Mouse (Mus musculus) neural tube, embryonic 12.5 days (tissue): ENCODE data around the gene G0s2. TPM values are rescaled to one million over a fixed set of nuclear protein-coding genes. Genes with fewer than 3 reads are reported as not detected.
A peak's percentile ranks its signal among the peaks of the same experiment; 100 is the strongest.

ENCODE experiments used
- ATAC-seq: fragments of 200-750 bp; cut with Nextera tagmentation; 2 replicates; pipeline ENCODE4 v1.8.0; 2017; ENCODE audit warnings: low read depth, mild to moderate bottlenecking, moderate TSS enrichment, moderate library complexity; ENCODE audit not compliant: low FRiP score
- H3K27ac ChIP-seq: fragments of 300-500 bp; sonication (generic); 2 replicates; pipeline ENCODE4 v1.5.1; 2016
- H3K27me3 ChIP-seq: fragments of 300-500 bp; sonication (generic); replicated peaks from 2 replicates; pipeline ENCODE4 v1.6.1; 2016; ENCODE audit warnings: mild to moderate bottlenecking
- H3K36me3 ChIP-seq: fragments of 300-500 bp; sonication (generic); 2 replicates; pipeline ENCODE4 v1.6.1; 2016; ENCODE audit warnings: mild to moderate bottlenecking
- H3K4me1 ChIP-seq: fragments of 300-500 bp; sonication (generic); 2 replicates; pipeline ENCODE4 v1.6.1; 2016
- H3K4me2 ChIP-seq: fragments of 300-500 bp; sonication (generic); replicated peaks from 2 replicates; pipeline ENCODE4 v1.6.1; 2016; ENCODE audit warnings: mild to moderate bottlenecking
- H3K4me3 ChIP-seq: fragments of 300-500 bp; sonication (generic); 2 replicates; pipeline ENCODE4 v1.5.1; 2016
- H3K9ac ChIP-seq: fragments of 300-500 bp; sonication (generic); 2 replicates; pipeline ENCODE4 v1.6.1; 2016; ENCODE audit warnings: mild to moderate bottlenecking
- H3K9me3 ChIP-seq: fragments of 300-500 bp; sonication (generic); 2 replicates; pipeline ENCODE4 v1.6.1; 2016; ENCODE audit warnings: mild to moderate bottlenecking
- WGBS: fragments of 180-500 bp; shearing (Covaris S2); methylation state at CpG from one replicate; pipeline ENCODE4 v1.1.7; 2016; 5-methylcytosine and 5-hydroxymethylcytosine counted together
- polyA plus RNA-seq: library from polyadenylated mRNA; unstranded; fragments of >200 nt; fragmentation: Nextera tagmentation; extraction: Ambion mirVana; gene quantifications from 2 replicates; pipeline ENCODE4 v1.2.1, GENCODE M21; 2016

The G0s2 gene
- polyA plus RNA-seq, result 8.1 and 8.4 TPM in 2 replicates

DNA sequence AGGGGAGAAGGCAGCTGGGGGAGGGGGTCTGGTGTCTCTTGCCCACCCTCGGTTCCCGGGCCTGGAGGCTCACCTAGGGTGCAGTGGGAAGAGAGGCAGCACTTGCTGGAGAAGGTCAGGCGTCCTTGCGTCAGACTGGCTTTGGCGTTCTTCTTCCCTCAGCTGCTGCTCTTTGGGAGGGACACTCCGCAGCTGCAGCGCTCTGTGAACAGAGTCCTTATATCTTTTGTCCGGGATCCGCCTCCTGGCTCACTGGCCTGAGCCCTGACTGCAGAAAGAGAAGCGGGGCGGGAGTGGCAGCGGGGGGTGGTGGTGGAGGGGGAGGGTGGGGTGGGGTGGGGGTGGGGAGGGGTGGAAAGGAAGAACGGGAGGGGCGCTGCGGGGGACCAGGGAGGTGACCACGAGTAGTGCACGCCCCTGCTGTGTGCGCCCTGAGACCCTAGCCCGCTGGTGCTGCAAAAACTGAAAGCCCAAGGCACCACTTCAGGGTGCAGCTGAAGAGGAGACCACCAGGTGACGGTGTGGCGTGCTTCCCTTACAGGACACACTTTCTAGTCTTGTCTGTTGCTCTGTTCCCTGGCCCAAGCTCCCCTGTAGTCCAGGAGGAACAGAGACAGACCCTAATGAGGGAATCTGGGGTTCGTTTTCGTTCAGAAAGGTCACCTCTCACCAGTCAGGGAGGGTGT lies at the start of gene G0s2:
G0s2 (minus strand) TSS at position 302 of the 686 bp plus-strand sequence.
- 1% methylated on average over 22 of the region's 23 CpGs for WGBS

DNA sequence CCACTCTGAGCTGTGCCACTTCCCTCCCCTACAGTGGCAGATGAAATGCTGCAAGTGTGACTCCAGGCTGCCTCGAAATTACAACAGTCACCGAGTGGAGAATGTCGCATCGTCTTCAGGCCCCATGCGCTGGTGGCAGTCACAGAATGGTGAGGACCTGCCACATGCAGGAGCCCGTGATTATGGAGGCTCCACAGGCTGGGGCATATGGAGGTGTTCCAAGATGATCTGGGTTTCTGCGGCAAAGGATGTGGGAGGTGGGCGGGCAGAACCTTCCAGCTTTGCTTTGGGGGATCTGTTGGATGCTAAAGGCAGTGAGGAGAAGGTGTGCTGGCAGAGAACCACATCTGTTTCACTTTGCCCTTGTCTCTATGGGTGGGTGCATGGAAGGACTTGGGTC lies 47.4 kb upstream of the G0s2 start:
- no peak overlapping the region for H3K27ac ChIP-seq
- ATAC-seq, result no peak

More for the DNA sequence above, at the start of gene G0s2:
- ATAC-seq, result peak; percentile 85
- Histone ChIP-seq H3K36me3 (no peaks in the 10 kb centered on the region), H3K9ac (peak within 1 kb of the TSS; percentile 56), H3K4me1 (peaks cover 19% of the 10 kb centered on the region), H3K4me3 (peak within 1 kb of the TSS; percentile 36), H3K27ac (peak within 1 kb of the TSS; percentile 50), H3K4me2 (peak within 1 kb of the TSS; percentile 74), H3K9me3 (no peaks in the 10 kb centered on the region), H3K27me3 (no peaks in the 10 kb centered on the region)

DNA sequence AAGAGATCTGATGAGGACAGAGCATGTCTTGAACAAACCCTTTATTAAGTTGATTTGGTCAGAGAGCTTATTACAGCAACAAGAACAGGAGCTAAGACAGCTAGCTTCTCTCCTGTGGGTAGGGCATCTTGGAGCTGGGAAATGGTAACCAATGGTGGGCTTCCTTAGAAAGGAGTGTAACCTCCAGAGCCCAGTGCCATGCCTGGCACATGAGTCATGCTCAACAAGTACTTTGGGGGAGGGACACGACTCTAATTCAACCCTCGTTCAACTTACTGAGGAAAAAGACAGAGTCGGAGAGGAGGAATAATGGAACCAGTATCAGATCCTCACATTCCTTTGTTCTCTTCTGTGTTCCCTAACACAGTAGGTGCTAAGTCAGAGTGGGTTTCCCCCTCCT lies 46.7 kb upstream of the G0s2 start:
- H3K4me3 ChIP-seq, result no peak overlapping the region
- WGBS, result 73% methylated on average over 3 of the region's 3 CpGs
- no peak for ATAC-seq
- H3K27ac ChIP-seq, result no peak overlapping the region
- H3K36me3 ChIP-seq, result no peaks in the 10 kb centered on the region
- H3K4me2 ChIP-seq, result no peak overlapping the region
- no peaks in the 10 kb centered on the region for H3K27me3 ChIP-seq
- no peaks in the 10 kb centered on the region for H3K9me3 ChIP-seq
- H3K4me1 ChIP-seq, result no peaks in the 10 kb centered on the region
- H3K9ac ChIP-seq, result no peak overlapping the region

More for the DNA sequence above, 47.4 kb upstream of the G0s2 start:
- Histone ChIP-seq H3K9me3 (no peaks in the 10 kb centered on the region), H3K27me3 (no peaks in the 10 kb centered on the region), H3K9ac (no peak overlapping the region), H3K4me3 (no peak overlapping the region), H3K4me2 (no peak overlapping the region), H3K4me1 (no peaks in the 10 kb centered on the region), H3K36me3 (no peaks in the 10 kb centered on the region)
- WGBS, result 92% methylated on average over 8 of the region's 8 CpGs

DNA sequence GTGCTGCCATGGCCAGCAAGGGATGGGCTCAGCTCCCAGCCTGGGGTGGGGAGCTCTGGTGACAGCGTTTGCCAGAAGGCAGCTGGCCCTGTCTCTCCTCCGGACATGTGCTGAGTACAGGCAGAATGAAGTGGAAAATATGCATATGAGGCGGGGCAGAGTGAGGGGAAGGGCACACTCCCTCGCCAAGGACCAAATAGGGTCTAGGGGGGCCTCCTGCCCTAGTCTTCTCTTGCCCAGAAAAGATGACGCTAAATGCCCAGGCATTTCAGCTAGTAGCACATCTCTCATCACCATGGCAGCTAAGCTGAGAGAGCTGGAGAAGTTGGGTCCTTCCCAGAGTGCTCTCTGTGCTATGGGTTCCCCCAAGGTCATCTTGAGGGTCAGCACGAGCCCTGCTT lies 44.1 kb upstream of the G0s2 start:
- no peak overlapping the region for H3K4me3 ChIP-seq
- no peak overlapping the region for H3K4me2 ChIP-seq
- 54% methylated on average over 6 of the region's 6 CpGs for WGBS
- no peaks in the 10 kb centered on the region for H3K9me3 ChIP-seq
- H3K27ac ChIP-seq, result no peak overlapping the region
- H3K36me3 ChIP-seq, result no peaks in the 10 kb centered on the region
- ATAC-seq, result no peak
- no peak overlapping the region for H3K9ac ChIP-seq
- H3K27me3 ChIP-seq, result no peaks in the 10 kb centered on the region
- no peaks in the 10 kb centered on the region for H3K4me1 ChIP-seq

DNA sequence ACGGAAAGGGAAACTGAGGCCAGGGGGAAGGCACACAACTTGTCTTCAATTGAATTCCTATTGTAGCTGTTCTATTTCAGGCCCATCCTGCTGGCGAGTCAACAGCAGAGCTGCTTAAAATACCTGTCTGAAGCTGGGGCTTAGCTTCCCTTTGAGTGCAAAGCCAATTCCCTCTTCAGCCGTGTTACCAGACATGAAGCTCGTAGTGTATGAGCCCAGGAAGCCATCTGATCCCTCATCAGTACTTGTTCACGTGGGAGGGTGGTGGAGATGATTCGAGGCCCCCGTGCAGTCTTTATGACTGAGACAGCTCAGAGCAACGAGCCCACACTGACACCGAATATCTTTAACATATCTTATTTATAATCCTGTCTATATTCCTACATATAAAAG lies 43.3 kb upstream of the G0s2 start:
- H3K4me3 ChIP-seq, result no peak overlapping the region
- no peaks in the 10 kb centered on the region for H3K9me3 ChIP-seq
- no peak overlapping the region for H3K27ac ChIP-seq
- H3K36me3 ChIP-seq, result no peaks in the 10 kb centered on the region
- no peaks in the 10 kb centered on the region for H3K27me3 ChIP-seq
- H3K4me2 ChIP-seq, result no peak overlapping the region
- no peak overlapping the region for H3K9ac ChIP-seq
- no peaks in the 10 kb centered on the region for H3K4me1 ChIP-seq
- WGBS, result 85% methylated on average over 9 of the region's 9 CpGs
- ATAC-seq, result no peak

DNA sequence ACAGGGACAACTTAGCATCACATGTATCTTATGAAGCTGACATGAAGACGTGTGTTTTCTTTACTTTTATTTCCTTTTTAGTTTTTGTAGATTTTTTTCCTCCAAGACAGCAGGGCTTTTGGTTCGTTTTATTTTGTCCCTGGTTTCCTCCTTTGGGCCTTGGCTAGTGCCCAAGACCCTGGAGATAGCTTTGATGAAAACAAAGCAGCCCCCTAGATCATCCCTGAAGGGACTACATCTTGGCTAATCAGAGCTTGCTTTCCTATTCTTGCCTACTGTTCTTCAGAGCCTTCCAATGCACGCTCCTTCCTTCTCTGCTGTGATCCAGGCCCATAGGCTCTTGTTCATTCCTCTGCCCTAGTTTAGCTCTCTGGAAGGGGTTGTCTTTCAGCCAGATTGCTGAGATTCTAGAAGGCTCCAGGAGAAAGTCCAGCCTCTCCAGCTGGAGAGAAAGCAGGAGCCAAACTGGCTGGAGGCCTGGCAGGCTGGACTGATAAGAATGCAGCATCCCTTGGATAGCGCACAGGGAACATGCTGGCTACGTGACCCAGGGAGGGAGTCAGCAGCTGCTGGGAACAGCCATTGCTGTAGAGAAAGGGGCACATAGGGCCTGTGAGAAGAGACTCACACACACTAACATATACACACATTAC lies 42.8 kb upstream of the G0s2 start:
- no peaks in the 10 kb centered on the region for H3K4me1 ChIP-seq
- ATAC-seq, result no peak
- H3K4me2 ChIP-seq, result no peak overlapping the region
- no peaks in the 10 kb centered on the region for H3K9me3 ChIP-seq
- H3K9ac ChIP-seq, result no peak overlapping the region
- WGBS, result 82% methylated on average over 5 of the region's 5 CpGs
- no peak overlapping the region for H3K27ac ChIP-seq
- H3K27me3 ChIP-seq, result no peaks in the 10 kb centered on the region
- no peak overlapping the region for H3K4me3 ChIP-seq
- H3K36me3 ChIP-seq, result no peaks in the 10 kb centered on the region

DNA sequence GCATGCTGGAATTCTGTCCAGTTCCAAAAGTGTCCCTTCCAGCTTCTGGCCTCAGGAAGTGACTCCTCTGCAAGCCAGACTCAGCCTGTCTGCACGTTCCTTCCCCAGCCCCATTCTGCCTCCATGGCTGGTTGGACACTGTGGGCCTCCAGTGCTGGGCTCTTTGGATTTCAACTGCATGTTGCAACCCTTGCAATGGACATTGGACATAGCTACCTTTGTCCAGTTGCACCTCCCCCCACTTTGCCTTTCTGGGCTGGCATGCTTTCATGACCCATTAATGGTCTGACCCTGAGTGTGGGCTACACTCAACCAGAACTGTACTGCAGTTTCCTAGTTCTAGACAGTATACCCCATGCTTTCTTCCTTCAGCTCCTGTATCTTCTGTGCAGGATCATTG lies 38.6 kb upstream of the G0s2 start:
- no peak for ATAC-seq
- Histone ChIP-seq H3K4me1 (no peaks in the 10 kb centered on the region), H3K27me3 (no peaks in the 10 kb centered on the region), H3K4me2 (no peak overlapping the region), H3K36me3 (no peaks in the 10 kb centered on the region), H3K9me3 (no peaks in the 10 kb centered on the region), H3K4me3 (no peak overlapping the region), H3K27ac (no peak overlapping the region), H3K9ac (no peak overlapping the region)
- 84% methylated on average over 1 of the region's 1 CpGs for WGBS

DNA sequence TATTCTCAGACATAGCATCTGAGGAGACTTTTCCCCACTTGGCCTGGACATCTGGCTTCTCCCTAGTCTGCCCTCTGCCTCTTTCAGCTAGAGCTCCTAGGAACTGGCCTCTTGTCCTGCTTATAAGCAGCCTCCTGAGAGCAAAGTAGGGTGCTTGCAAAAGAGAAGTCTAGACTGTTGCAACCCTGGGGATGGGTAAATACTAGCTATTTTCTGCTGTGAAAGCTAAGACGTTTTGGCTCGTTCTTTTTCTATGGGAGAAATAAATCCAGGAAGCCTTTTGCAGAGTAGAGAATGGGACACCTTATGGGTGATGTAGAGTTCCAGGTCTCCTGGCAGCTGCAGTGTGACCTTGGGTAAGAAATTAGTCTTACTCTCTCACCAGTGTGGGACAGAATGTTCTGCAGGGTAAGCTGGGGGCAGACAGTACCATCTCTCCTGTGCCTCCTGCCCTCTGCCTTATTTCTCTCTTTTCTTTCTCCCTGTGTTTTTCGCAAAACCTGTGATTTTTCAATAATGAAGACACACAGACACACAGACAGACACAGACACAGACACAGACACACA lies 37.6 kb upstream of the G0s2 start:
- H3K27ac ChIP-seq, result no peak overlapping the region
- 0 out of 2 replicates have a peak, but pooled peaks cover 4% of the 10 kb centered on the region for H3K4me1 ChIP-seq
- no peaks in the 10 kb centered on the region for H3K27me3 ChIP-seq
- ATAC-seq, result no peak
- H3K4me2 ChIP-seq, result no peak overlapping the region
- no peak overlapping the region for H3K9ac ChIP-seq
- H3K4me3 ChIP-seq, result no peak overlapping the region
- 78% methylated on average over 3 of the region's 3 CpGs for WGBS
- H3K36me3 ChIP-seq, result no peaks in the 10 kb centered on the region
- H3K9me3 ChIP-seq, result no peaks in the 10 kb centered on the region

DNA sequence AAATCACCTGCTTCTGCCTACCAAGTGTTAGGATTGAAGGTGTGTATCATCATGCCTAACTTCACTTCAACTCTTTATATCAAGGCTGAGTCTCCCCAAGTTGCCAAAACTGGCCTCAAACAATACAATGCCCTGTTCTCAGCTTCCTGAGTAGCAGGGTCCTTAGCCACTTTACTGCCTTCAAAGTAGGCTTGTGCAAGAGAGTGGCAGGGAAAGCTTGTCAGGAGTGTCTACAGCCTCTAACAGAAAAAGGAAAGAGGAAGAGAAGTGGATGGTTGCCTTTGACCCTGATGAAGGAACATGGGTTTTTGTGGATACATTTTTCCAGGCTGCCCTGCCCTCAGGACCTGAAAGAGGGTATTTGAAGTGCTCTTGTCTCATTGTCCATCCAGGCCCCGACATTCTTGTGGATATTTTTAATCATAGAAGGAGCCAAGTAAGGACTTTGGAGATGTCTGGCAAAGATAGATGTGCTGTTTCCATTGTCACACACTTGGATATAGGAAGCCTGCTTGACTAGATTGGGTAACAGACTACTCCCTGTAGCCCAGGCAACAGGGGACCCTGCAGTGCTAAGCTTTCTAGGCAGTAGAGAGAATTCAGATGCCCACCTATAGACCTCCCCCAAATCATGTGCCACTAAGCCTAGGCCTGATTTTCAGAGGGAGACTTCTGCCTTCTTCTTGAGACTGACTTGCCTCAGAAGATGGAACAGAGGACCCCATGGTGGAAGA lies 36.9 kb upstream of the G0s2 start:
- 81% methylated on average over 1 of the region's 1 CpGs for WGBS
- ATAC-seq, result no peak
- no peak overlapping the region for H3K27ac ChIP-seq

DNA sequence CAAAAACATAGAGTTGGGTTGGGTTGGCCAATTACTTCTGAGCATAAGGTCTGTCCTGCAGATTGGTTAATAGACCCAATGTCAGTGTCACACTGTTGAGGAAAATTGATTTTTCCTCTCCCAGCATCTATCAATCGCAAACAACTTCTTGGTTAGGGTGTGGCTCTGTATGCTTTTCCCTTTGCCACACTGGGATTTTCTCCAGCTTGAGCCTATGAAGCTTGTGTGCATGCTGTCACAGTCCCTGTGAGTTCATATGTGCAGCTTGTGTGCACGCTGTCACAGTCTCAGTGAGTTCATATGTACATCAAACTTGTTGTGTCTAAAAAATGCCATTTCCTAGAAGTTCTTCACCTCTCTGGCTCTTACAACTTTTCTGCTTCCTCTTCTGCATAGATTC lies 33.8 kb upstream of the G0s2 start:
- Histone ChIP-seq H3K27me3 (no peaks in the 10 kb centered on the region), H3K4me2 (no peak overlapping the region), H3K9ac (no peak overlapping the region), H3K27ac (no peak overlapping the region), H3K36me3 (no peaks in the 10 kb centered on the region), H3K9me3 (no peaks in the 10 kb centered on the region), H3K4me1 (peaks cover 8% of the 10 kb centered on the region), H3K4me3 (no peak overlapping the region)
- no peak for ATAC-seq
- 94% methylated on average over 2 of the region's 2 CpGs for WGBS

More for the DNA sequence above, 36.9 kb upstream of the G0s2 start:
- Histone ChIP-seq H3K9ac (no peak overlapping the region), H3K4me3 (no peak overlapping the region), H3K27me3 (no peaks in the 10 kb centered on the region), H3K4me1 (peaks cover 8% of the 10 kb centered on the region), H3K4me2 (no peak overlapping the region), H3K9me3 (no peaks in the 10 kb centered on the region), H3K36me3 (no peaks in the 10 kb centered on the region)

DNA sequence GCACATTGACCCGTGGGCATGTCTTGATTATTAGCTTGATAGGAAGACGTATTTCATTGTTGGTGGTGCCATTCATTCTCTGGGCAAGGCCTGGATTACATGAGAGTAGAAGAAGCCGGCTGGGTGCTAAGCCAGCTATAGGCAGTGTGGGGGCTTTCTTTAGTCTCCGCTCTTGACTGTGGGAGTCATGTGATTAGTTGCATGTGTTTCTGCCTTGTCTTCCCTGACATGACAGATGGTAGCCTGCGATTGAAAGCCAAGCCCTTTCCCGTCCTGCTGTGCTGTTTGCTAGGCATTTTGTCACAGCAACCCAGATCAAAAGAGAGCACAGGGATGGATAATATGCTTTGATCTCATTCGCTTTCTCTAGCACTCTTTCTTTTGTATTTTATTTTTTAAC lies 32.4 kb upstream of the G0s2 start:
- WGBS, result 7% methylated on average over 7 of the region's 7 CpGs
- Histone ChIP-seq H3K27me3 (no peaks in the 10 kb centered on the region), H3K4me2 (no peak overlapping the region), H3K27ac (no peak overlapping the region), H3K4me1 (peaks cover 8% of the 10 kb centered on the region), H3K9ac (no peak overlapping the region), H3K9me3 (no peaks in the 10 kb centered on the region), H3K36me3 (no peaks in the 10 kb centered on the region), H3K4me3 (no peak overlapping the region)
- ATAC-seq, result peak; percentile 83

DNA sequence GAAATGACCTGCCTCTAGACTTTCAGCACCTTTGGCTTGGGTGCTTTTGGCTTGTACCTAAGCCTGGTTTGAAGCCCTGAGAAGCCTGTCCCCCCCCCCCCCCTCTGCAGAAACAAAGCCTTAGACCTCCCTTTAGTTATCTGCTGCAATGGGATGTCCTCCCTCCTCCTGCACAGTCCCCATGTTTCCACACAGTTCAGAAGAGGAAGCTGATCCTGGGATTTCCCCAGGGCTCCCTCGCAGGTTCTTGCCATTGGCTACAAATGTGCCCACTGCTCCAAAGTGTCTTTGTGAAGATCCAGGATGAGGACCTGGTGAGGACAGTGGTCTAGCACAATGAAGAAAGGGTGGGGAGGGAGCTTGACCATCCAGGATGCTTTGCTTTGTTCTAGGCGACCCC lies 30.1 kb upstream of the G0s2 start:
- H3K27ac ChIP-seq, result no peak overlapping the region
- no peak for ATAC-seq
- H3K27me3 ChIP-seq, result no peaks in the 10 kb centered on the region
- H3K4me1 ChIP-seq, result peaks cover 8% of the 10 kb centered on the region
- H3K36me3 ChIP-seq, result no peaks in the 10 kb centered on the region
- H3K9me3 ChIP-seq, result no peaks in the 10 kb centered on the region
- H3K4me2 ChIP-seq, result no peak overlapping the region
- no peak overlapping the region for H3K9ac ChIP-seq
- H3K4me3 ChIP-seq, result no peak overlapping the region
- 71% methylated on average over 2 of the region's 2 CpGs for WGBS
